Mouse (Mus musculus) central nervous system, embryonic 18 days (tissue): ENCODE data around the gene Mat1a. TPM values are rescaled to one million over a fixed set of nuclear protein-coding genes. Genes with fewer than 3 reads are reported as not detected.

Experiments used
- polyA plus RNA-seq: library from polyadenylated mRNA; depleted of rRNA; stranded (reverse); fragments of >200 nt; gene quantifications from 2 replicates; pipeline ENCODE4 v1.2.3, GENCODE M21; 2012; rRNA removed

Gene Mat1a
- 0.08 TPM in 1 of 2 replicates, not detected in the other for polyA plus RNA-seq

GRCm38 (mm10) chr14:41104853-41105444 is at the start of gene Mat1a:
Mat1a (plus strand) TSS chr14:41105035.

GRCm38 (mm10) chr14:41069108-41069507 is 35.7 kb upstream of the Mat1a start, which contains the start of gene Dydc2:
Dydc2 (minus strand) TSS chr14:41069208.

GRCm38 (mm10) chr14:41072229-41072943 is 32.4 kb upstream of the Mat1a start, which contains the start of gene Dydc1:
Dydc1 (plus strand) TSS chr14:41072911.

GRCm38 (mm10) chr14:41131540-41131939 is 26.7 kb downstream of the Mat1a start, which contains the start of gene Sftpa1:
Sftpa1 (plus strand) TSS chr14:41131782.

GRCm38 (mm10) chr14:41151220-41151898 is 46.5 kb downstream of the Mat1a start, which contains the start of gene Mbl1:
Mbl1 (plus strand) TSS chr14:41151458.

Other genes starting within 250 kb of the Mat1a start
- 2.0 and 2.3 TPM in 2 replicates for gene Sh2d4b, start 211.8 kb upstream of the Mat1a start, polyA plus RNA-seq
- 77.3 and 83.9 TPM in 2 replicates for gene Tspan14, start 138.2 kb upstream of the Mat1a start, polyA plus RNA-seq
- gene Fam213a, start 91.2 kb upstream of the Mat1a start, polyA plus RNA-seq: 52.6 and 55.0 TPM in 2 replicates
- 0.38 and 0.55 TPM in 2 replicates for gene Dydc2, start 35.8 kb upstream of the Mat1a start, polyA plus RNA-seq
- 0.05 TPM in 1 of 2 replicates, not detected in the other for gene Dydc1, start 32.1 kb upstream of the Mat1a start, polyA plus RNA-seq
- gene Sftpa1, start 26.7 kb downstream of the Mat1a start, polyA plus RNA-seq: not detected in 2 replicates
- gene Mbl1, start 46.4 kb downstream of the Mat1a start, polyA plus RNA-seq: not detected in 2 replicates
- gene Sftpd, start 80.1 kb downstream of the Mat1a start, polyA plus RNA-seq: not detected in 2 replicates
- 0.40 and 0.55 TPM in 2 replicates for gene Gm2832, start 173.8 kb downstream of the Mat1a start, polyA plus RNA-seq
- gene Gm5798, start 243.6 kb downstream of the Mat1a start, polyA plus RNA-seq: not detected in 2 replicates